Mouse (Mus musculus): ENCODE data around the gene Gm7030. TPM values are rescaled to one million over a fixed set of nuclear protein-coding genes. Genes with fewer than 3 reads are reported as not detected.
A peak's percentile ranks its signal among the peaks of the same experiment; 100 is the strongest.
"Not testable (repeated sequence)": the region's sequence is repeated elsewhere in the genome, so short reads cannot be mapped to it uniquely, and the experiment has no call there.

Gm7030 gene
- polyA plus RNA-seq (2014; fragmentation: Nextera tagmentation; extraction: Ambion mirVana): not detected in 2 replicates

- not testable (repeated sequence) for H3K4me2 ChIP-seq (ENCODE audit: low read length); H3K36me3 ChIP-seq (ENCODE audit: control insufficient read depth, insufficient read depth, low read length); DNase-seq; H3K4me1 ChIP-seq (ENCODE audit: control insufficient read depth, insufficient read depth, low read length); H3K27ac ChIP-seq (replicated peaks; ENCODE audit: low read depth, low read length); H3K4me3 ChIP-seq (replicated peaks; ENCODE audit: low read depth, low read length); H3K27me3 ChIP-seq (ENCODE audit: control insufficient read depth, insufficient read depth, low read length); H3K9me3 ChIP-seq (ENCODE audit: control insufficient read depth, low read length); H3K9ac ChIP-seq (replicated peaks; ENCODE audit: low read length); ATAC-seq (ENCODE audit: low FRiP score, low TSS enrichment)
- 22% methylated on average over 25 of the region's 28 CpGs for WGBS
Observed at GRCm38 (mm10) chr17:36128968-36129817, at the start of gene Gm7030. TSS of gene Gm7030 (minus strand) at chr17:36129425.

- H3K4me1 ChIP-seq (ENCODE audit: control insufficient read depth, insufficient read depth, low read length); ATAC-seq (ENCODE audit: low FRiP score, low TSS enrichment); H3K9me3 ChIP-seq (ENCODE audit: control insufficient read depth, low read length); H3K36me3 ChIP-seq (ENCODE audit: control insufficient read depth, insufficient read depth, low read length); H3K27me3 ChIP-seq (ENCODE audit: control insufficient read depth, insufficient read depth, low read length); H3K27ac ChIP-seq (replicated peaks; ENCODE audit: low read depth, low read length): not testable (repeated sequence)
- under 1% methylated on average over 40 of the region's 40 CpGs for WGBS
- Histone ChIP-seq H3K4me3 (replicated peaks; ENCODE audit: low read depth, low read length) (peak overlapping the region; percentile 27), H3K9ac (replicated peaks; ENCODE audit: low read length) (0 out of 2 replicates have a peak overlapping the region, but pooled peaks have one; percentile 34), H3K4me2 (ENCODE audit: low read length) (peak overlapping the region; percentile 52)
- peak; percentile 50 for DNase-seq
Observed at GRCm38 (mm10) chr17:36178938-36179337, 49.7 kb upstream of the Gm7030 start.

- not testable (repeated sequence) for H3K36me3 ChIP-seq (ENCODE audit: control insufficient read depth, insufficient read depth, low read length); H3K9me3 ChIP-seq (ENCODE audit: control insufficient read depth, low read length); H3K27ac ChIP-seq (replicated peaks; ENCODE audit: low read depth, low read length); H3K4me1 ChIP-seq (ENCODE audit: control insufficient read depth, insufficient read depth, low read length); DNase-seq; H3K27me3 ChIP-seq (ENCODE audit: control insufficient read depth, insufficient read depth, low read length); H3K4me2 ChIP-seq (ENCODE audit: low read length); H3K9ac ChIP-seq (replicated peaks; ENCODE audit: low read length); ATAC-seq (ENCODE audit: low FRiP score, low TSS enrichment); H3K4me3 ChIP-seq (replicated peaks; ENCODE audit: low read depth, low read length)
- WGBS: no CpG with 5 or more reads among the region's 2 CpGs
Observed at GRCm38 (mm10) chr17:36176132-36176531, 46.9 kb upstream of the Gm7030 start.

- no peaks in the 10 kb centered on the region for H3K4me1 ChIP-seq (ENCODE audit: control insufficient read depth, insufficient read depth, low read length)
- no peak overlapping the region for H3K27ac ChIP-seq (replicated peaks; ENCODE audit: low read depth, low read length)
- ATAC-seq (ENCODE audit: low FRiP score, low TSS enrichment): no peak
- no peak overlapping the region for H3K9ac ChIP-seq (replicated peaks; ENCODE audit: low read length)
- no peaks in the 10 kb centered on the region for H3K36me3 ChIP-seq (ENCODE audit: control insufficient read depth, insufficient read depth, low read length)
- WGBS: 39% methylated on average over 1 of the region's 1 CpGs
- H3K27me3 ChIP-seq (ENCODE audit: control insufficient read depth, insufficient read depth, low read length): peaks cover 45% of the 10 kb centered on the region
- no peak for DNase-seq
- H3K4me2 ChIP-seq (ENCODE audit: low read length): no peak overlapping the region
- H3K4me3 ChIP-seq (replicated peaks; ENCODE audit: low read depth, low read length): no peak overlapping the region
- no peaks in the 10 kb centered on the region for H3K9me3 ChIP-seq (ENCODE audit: control insufficient read depth, low read length)
Observed at GRCm38 (mm10) chr17:36170287-36170814, 41.1 kb upstream of the Gm7030 start.

GRCm38 (mm10) chr17:36169753-36170152, 40.5 kb upstream of the Gm7030 start:
- no peaks in the 10 kb centered on the region for H3K9me3 ChIP-seq (ENCODE audit: control insufficient read depth, low read length)
- ATAC-seq (ENCODE audit: low FRiP score, low TSS enrichment): no peak

GRCm38 (mm10) chr17:36169094-36169493, 39.9 kb upstream of the Gm7030 start:
- not testable (repeated sequence) for H3K27ac ChIP-seq (replicated peaks; ENCODE audit: low read depth, low read length); H3K4me3 ChIP-seq (replicated peaks; ENCODE audit: low read depth, low read length); H3K9me3 ChIP-seq (ENCODE audit: control insufficient read depth, low read length); H3K9ac ChIP-seq (replicated peaks; ENCODE audit: low read length); H3K36me3 ChIP-seq (ENCODE audit: control insufficient read depth, insufficient read depth, low read length); DNase-seq; ATAC-seq (ENCODE audit: low FRiP score, low TSS enrichment); H3K4me1 ChIP-seq (ENCODE audit: control insufficient read depth, insufficient read depth, low read length); H3K4me2 ChIP-seq (ENCODE audit: low read length)
- no CpG with 5 or more reads among the region's 1 CpGs for WGBS
- H3K27me3 ChIP-seq (ENCODE audit: control insufficient read depth, insufficient read depth, low read length): peaks cover 58% of the 10 kb centered on the region

More at GRCm38 (mm10) chr17:36169753-36170152, 40.5 kb upstream of the Gm7030 start:
- Histone ChIP-seq H3K36me3 (ENCODE audit: control insufficient read depth, insufficient read depth, low read length) (no peaks in the 10 kb centered on the region), H3K4me1 (ENCODE audit: control insufficient read depth, insufficient read depth, low read length) (no peaks in the 10 kb centered on the region), H3K4me2 (ENCODE audit: low read length) (no peak overlapping the region), H3K27ac (replicated peaks; ENCODE audit: low read depth, low read length) (no peak overlapping the region), H3K27me3 (ENCODE audit: control insufficient read depth, insufficient read depth, low read length) (peaks cover 51% of the 10 kb centered on the region), H3K4me3 (replicated peaks; ENCODE audit: low read depth, low read length) (no peak overlapping the region), H3K9ac (replicated peaks; ENCODE audit: low read length) (no peak overlapping the region)
- DNase-seq: no peak

GRCm38 (mm10) chr17:36168039-36168652, 38.9 kb upstream of the Gm7030 start, which contains the start of gene Gm8909:
TSS of gene Gm8909 (minus strand) at chr17:36168537.
- Histone ChIP-seq H3K4me2 (ENCODE audit: low read length) (peak within 1 kb of the TSS; percentile 30), H3K9ac (replicated peaks; ENCODE audit: low read length) (no peak within 1 kb of the TSS), H3K27ac (replicated peaks; ENCODE audit: low read depth, low read length) (no peak within 1 kb of the TSS), H3K4me1 (ENCODE audit: control insufficient read depth, insufficient read depth, low read length) (no peaks in the 10 kb centered on the region), H3K4me3 (replicated peaks; ENCODE audit: low read depth, low read length) (peak within 1 kb of the TSS; percentile 15; the same call in 1 of the 2 replicates), H3K27me3 (ENCODE audit: control insufficient read depth, insufficient read depth, low read length) (peaks cover 61% of the 10 kb centered on the region), H3K9me3 (ENCODE audit: control insufficient read depth, low read length) (no peaks in the 10 kb centered on the region), H3K36me3 (ENCODE audit: control insufficient read depth, insufficient read depth, low read length) (no peaks in the 10 kb centered on the region)
- DNase-seq (no peak), ATAC-seq (ENCODE audit: low FRiP score, low TSS enrichment) (no peak)
- under 1% methylated on average over 60 of the region's 63 CpGs for WGBS

- H3K27me3 ChIP-seq (ENCODE audit: control insufficient read depth, insufficient read depth, low read length): peaks cover 65% of the 10 kb centered on the region
- no peaks in the 10 kb centered on the region for H3K9me3 ChIP-seq (ENCODE audit: control insufficient read depth, low read length)
- no peak overlapping the region for H3K9ac ChIP-seq (replicated peaks; ENCODE audit: low read length)
- no peaks in the 10 kb centered on the region for H3K36me3 ChIP-seq (ENCODE audit: control insufficient read depth, insufficient read depth, low read length)
- DNase-seq (no peak), ATAC-seq (ENCODE audit: low FRiP score, low TSS enrichment) (no peak)
- under 1% methylated on average over 48 of the region's 51 CpGs for WGBS
- H3K4me2 ChIP-seq (ENCODE audit: low read length): peak overlapping the region; percentile 30
- 0 out of 2 replicates have a peak overlapping the region, but pooled peaks have one; percentile 15 for H3K4me3 ChIP-seq (replicated peaks; ENCODE audit: low read depth, low read length)
- H3K4me1 ChIP-seq (ENCODE audit: control insufficient read depth, insufficient read depth, low read length): no peaks in the 10 kb centered on the region
- H3K27ac ChIP-seq (replicated peaks; ENCODE audit: low read depth, low read length): no peak overlapping the region
Observed at GRCm38 (mm10) chr17:36167306-36168038, 38.2 kb upstream of the Gm7030 start.

Data from midbrain, embryonic 14.5 days (tissue).